Mouse (Mus musculus) liver, embryonic 11.5 days (tissue): Measurements from ENCODE around the gene Calhm2. TPM values are rescaled to one million over a fixed set of nuclear protein-coding genes. Genes with fewer than 3 reads are reported as not detected.

Experiments
- ATAC-seq: fragments of 200-750 bp; cut with Nextera tagmentation; replicated peaks from 2 replicates; pipeline ENCODE4 v1.8.0; 2017; ENCODE audit warnings: moderate number of reproducible peaks, mild to moderate bottlenecking, moderate TSS enrichment, moderate library complexity; ENCODE audit not compliant: low FRiP score
- DNase-seq: peaks from one replicate; pipeline ENCODE4 v3.0.0-alpha.2; 2017; ENCODE audit warnings: low spot score
- H3K27ac ChIP-seq: fragments of 300-500 bp; sonication (generic); 2 replicates; pipeline ENCODE4 v1.5.1; 2014; ENCODE audit warnings: mild to moderate bottlenecking, low read depth, low read length, control low read depth
- H3K27me3 ChIP-seq: fragments of 300-500 bp; sonication (generic); replicated peaks from 2 replicates; pipeline ENCODE4 v1.6.1; 2014; ENCODE audit warnings: low read length, mixed read lengths; ENCODE audit not compliant: control insufficient read depth, insufficient read depth
- H3K36me3 ChIP-seq: fragments of 300-500 bp; sonication (generic); 2 replicates; pipeline ENCODE4 v1.6.1; 2014; ENCODE audit warnings: mild to moderate bottlenecking, low read length, moderate library complexity, mixed read lengths; ENCODE audit not compliant: control insufficient read depth, insufficient read depth
- H3K4me1 ChIP-seq: fragments of 300-500 bp; sonication (generic); replicated peaks from 2 replicates; pipeline ENCODE4 v1.6.1; 2014; ENCODE audit warnings: low read length, mixed read lengths; ENCODE audit not compliant: control insufficient read depth, insufficient read depth
- H3K4me2 ChIP-seq: fragments of 300-500 bp; sonication (generic); 2 replicates; pipeline ENCODE4 v1.6.1; 2014; ENCODE audit warnings: mild to moderate bottlenecking, control low read depth, moderate library complexity
- H3K4me3 ChIP-seq: fragments of 300-500 bp; sonication (generic); 2 replicates; pipeline ENCODE4 v1.5.1; 2014; ENCODE audit warnings: low read depth, low read length, control low read depth
- H3K9ac ChIP-seq: fragments of 300-500 bp; sonication (generic); 2 replicates; pipeline ENCODE4 v1.6.1; 2014; ENCODE audit warnings: low read depth, low read length, control low read depth
- H3K9me3 ChIP-seq: fragments of 300-500 bp; sonication (generic); 2 replicates; pipeline ENCODE4 v1.6.1; 2016; ENCODE audit warnings: low read length, inconsistent platforms, mixed read lengths; ENCODE audit not compliant: control insufficient read depth
- WGBS: fragments of 180-500 bp; shearing (Covaris S2); extraction: QIAGEN DNeasy Blood & Tissue Kit; methylation state at CpG from one replicate; pipeline ENCODE4 v1.1.7; 2014; 5-methylcytosine and 5-hydroxymethylcytosine counted together
- polyA plus RNA-seq: library from polyadenylated mRNA; unstranded; fragments of >200 nt; fragmentation: Nextera tagmentation; extraction: Ambion mirVana; gene quantifications from 2 replicates; pipeline ENCODE4 v1.2.1, GENCODE M21; 2014

Gene Calhm2
- polyA plus RNA-seq, 1 experiment from 2014 or later: 1.2 TPM

- Histone ChIP-seq H3K36me3 (no peaks in the 10 kb centered on the region), H3K4me2 (no peak overlapping the region), H3K27ac (no peak overlapping the region), H3K4me3 (no peak overlapping the region), H3K9ac (no peak overlapping the region), H3K9me3 (0 out of 2 replicates have a peak, but pooled peaks cover 2% of the 10 kb centered on the region), H3K4me1 (no peaks in the 10 kb centered on the region), H3K27me3 (peaks cover 43% of the 10 kb centered on the region)
- WGBS: 83% methylated on average over 2 of the region's 2 CpGs
- DNase-seq (no peak), ATAC-seq (no peak)
Measured at GRCm38 (mm10) chr19:47176916-47177505, 38.9 kb upstream of the Calhm2 start.

DNA sequence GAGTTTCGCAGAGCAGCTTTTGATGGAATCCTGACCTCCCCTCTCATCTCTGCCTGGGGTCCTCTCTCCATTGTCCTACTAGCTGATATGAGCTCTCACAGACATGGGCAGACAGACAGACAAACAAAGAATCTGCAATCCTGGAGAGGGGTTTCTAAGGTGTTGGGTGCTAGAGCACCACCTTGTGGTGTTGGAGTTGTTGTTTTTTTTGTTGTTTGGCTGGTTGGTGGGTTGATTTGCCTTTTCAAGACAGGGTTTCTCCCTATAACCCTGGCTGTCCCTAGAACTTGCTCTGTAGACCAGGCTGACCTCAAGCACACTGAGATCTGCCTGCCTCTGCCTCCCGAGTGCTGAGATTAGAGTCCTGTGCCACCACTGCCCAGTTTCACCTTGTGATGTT is 37.4 kb upstream of the Calhm2 start:
- Histone ChIP-seq H3K4me2 (no peak overlapping the region), H3K27ac (no peak overlapping the region), H3K27me3 (peaks cover 34% of the 10 kb centered on the region), H3K9me3 (no peaks in the 10 kb centered on the region), H3K4me1 (no peaks in the 10 kb centered on the region), H3K36me3 (no peaks in the 10 kb centered on the region), H3K4me3 (no peak overlapping the region), H3K9ac (no peak overlapping the region)
- no peak for ATAC-seq
- WGBS: 57% methylated on average over 2 of the region's 2 CpGs
- no peak for DNase-seq

DNA sequence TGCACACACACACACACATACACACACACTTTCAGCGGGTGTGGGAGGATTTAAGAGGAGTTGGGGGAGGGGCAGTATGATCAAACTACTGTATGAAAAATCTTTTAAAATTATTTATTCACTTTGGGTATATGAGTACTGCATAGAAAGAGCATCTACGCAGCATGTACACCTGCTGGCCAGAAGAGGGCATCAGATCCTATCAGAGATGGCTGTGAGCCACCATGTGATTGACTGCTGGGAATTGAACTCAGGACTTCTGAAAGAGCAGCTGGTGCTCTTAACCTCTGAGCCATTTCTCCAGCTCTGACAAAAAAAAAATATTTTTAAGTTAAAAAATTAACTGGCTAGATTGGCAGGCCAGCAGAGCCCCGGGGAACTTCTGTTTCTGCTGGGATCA is 36.4 kb upstream of the Calhm2 start:
- ATAC-seq: no peak
- Histone ChIP-seq H3K27ac (no peak overlapping the region), H3K9ac (no peak overlapping the region), H3K4me3 (no peak overlapping the region), H3K9me3 (no peaks in the 10 kb centered on the region), H3K36me3 (no peaks in the 10 kb centered on the region), H3K4me1 (no peaks in the 10 kb centered on the region), H3K27me3 (peaks cover 24% of the 10 kb centered on the region), H3K4me2 (no peak overlapping the region)
- WGBS: 52% methylated on average over 3 of the region's 3 CpGs
- no peak for DNase-seq

GRCm38 (mm10) chr19:47168793-47169412 is 30.8 kb upstream of the Calhm2 start:
- H3K27me3 ChIP-seq: no peaks in the 10 kb centered on the region
- H3K4me1 ChIP-seq: peaks cover 4% of the 10 kb centered on the region; the same call in 1 of the 2 replicates
- no peak overlapping the region for H3K27ac ChIP-seq
- whole genome bisulfite sequencing: 21% methylated on average over 11 of the region's 11 CpGs
- H3K36me3 ChIP-seq: no peaks in the 10 kb centered on the region
- no peak for ATAC-seq
- peak overlapping the region; percentile 67 for H3K4me2 ChIP-seq
- H3K4me3 ChIP-seq: peak overlapping the region; percentile 29
- peak; percentile 75 for DNase-seq
- peak overlapping the region; percentile 41; the same call in 1 of the 2 replicates for H3K9ac ChIP-seq
- H3K9me3 ChIP-seq: no peaks in the 10 kb centered on the region

- H3K9me3 ChIP-seq: no peaks in the 10 kb centered on the region
- peaks cover 4% of the 10 kb centered on the region; the same call in 1 of the 2 replicates for H3K4me1 ChIP-seq
- H3K27ac ChIP-seq: no peak overlapping the region
- ATAC-seq: 0 out of 2 replicates have a peak, but pooled peaks have one; percentile 34
- peak overlapping the region; percentile 41; the same call in 1 of the 2 replicates for H3K9ac ChIP-seq
- DNase-seq: no peak
- H3K36me3 ChIP-seq: no peaks in the 10 kb centered on the region
- H3K27me3 ChIP-seq: no peaks in the 10 kb centered on the region
- H3K4me2 ChIP-seq: peak overlapping the region; percentile 67
- H3K4me3 ChIP-seq: peak overlapping the region; percentile 29
- 7% methylated on average over 13 of the region's 13 CpGs for WGBS
Measured at GRCm38 (mm10) chr19:47168223-47168622, 30.1 kb upstream of the Calhm2 start.

DNA sequence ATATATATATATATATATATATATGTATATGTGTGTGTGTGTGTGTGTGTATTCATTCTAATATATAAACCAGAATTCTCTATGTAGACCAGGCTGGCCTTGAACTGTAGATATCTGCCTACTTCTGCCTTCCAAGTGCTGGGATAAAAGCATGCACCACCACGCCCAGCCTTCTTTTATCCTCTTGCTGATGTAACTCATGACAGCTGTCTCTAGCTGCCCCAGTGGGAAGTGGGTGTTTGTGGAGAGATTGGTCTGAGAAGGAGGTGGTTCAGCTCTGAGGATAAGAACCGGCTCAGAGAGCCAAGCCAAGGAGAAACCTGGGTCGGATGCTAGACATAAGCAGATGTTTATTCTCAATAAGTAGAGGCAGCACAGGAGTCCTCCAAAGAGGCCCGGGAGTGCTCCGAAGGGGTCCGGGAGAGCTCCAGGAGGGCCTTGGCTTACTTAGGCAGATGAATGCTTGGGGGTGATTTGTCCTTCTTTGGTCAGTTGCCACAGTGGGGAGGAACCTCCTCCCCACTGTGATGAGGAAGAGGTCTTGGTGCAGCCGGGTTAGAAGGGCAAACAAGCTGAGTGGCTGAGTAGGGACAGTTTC is 29.6 kb upstream of the Calhm2 start:
- Histone ChIP-seq H3K4me2 (no peak overlapping the region), H3K4me3 (no peak overlapping the region)

DNA sequence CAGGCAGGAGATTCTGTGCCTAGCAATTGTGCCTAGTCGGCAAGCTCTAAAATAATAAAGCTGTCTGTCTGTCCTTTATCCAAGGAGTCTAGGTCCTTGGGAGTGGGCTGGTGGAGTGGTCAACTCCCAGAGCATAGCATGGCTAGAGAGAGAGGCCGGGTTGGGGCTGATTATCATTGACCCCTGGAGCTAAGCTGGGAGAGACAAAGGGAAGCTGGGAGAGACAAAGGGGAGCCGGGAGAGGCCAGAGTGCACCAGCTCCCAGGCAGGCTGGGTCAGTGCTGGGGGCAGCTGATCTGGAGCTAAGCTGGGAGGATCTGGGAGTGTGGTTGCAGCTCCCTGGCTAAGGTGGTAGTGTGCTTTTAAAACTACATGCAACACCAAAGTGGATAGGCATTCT is 28.7 kb upstream of the Calhm2 start:
- Histone ChIP-seq H3K4me3 (no peak overlapping the region), H3K4me1 (peaks cover 4% of the 10 kb centered on the region; the same call in 1 of the 2 replicates), H3K4me2 (no peak overlapping the region), H3K9ac (no peak overlapping the region), H3K27ac (no peak overlapping the region), H3K36me3 (no peaks in the 10 kb centered on the region), H3K27me3 (no peaks in the 10 kb centered on the region), H3K9me3 (no peaks in the 10 kb centered on the region)
- 55% methylated on average over 3 of the region's 3 CpGs for WGBS
- ATAC-seq (no peak), DNase-seq (no peak)

More for the DNA sequence above, 29.6 kb upstream of the Calhm2 start:
- Histone ChIP-seq H3K27ac (no peak overlapping the region), H3K27me3 (no peaks in the 10 kb centered on the region), H3K36me3 (no peaks in the 10 kb centered on the region), H3K9ac (no peak overlapping the region), H3K9me3 (no peaks in the 10 kb centered on the region), H3K4me1 (peaks cover 4% of the 10 kb centered on the region; the same call in 1 of the 2 replicates)
- ATAC-seq (no peak), DNase-seq (no peak)
- WGBS: 49% methylated on average over 7 of the region's 7 CpGs

DNA sequence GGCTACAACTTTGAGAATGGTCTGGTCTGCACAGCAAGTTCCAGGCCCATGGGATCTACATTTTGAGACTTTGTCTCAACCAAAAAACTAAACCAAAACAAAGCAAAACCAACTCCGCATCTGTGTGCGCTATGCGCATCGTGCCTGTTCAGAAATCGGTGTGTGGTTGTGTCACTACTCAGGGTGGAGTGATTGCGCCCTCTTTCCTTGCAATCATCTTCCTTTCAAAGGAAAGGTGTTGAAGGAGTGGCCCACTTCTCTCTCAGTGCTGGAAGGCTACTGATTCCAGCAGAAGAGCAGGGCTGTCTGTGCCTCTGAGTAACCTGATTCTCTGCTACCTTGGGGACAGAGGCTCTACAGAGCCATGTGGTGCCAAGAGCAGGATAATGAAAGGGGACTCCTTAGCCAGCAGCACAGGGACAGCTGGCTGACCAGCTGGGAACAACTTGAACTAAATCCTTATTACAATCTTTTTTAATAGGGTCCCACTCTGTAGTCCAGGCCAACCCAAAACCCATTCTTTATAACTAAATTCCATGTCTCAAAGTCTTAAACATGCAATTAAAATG is 25.2 kb upstream of the Calhm2 start:
- no peak for ATAC-seq
- no peak overlapping the region for H3K9ac ChIP-seq
- no peaks in the 10 kb centered on the region for H3K9me3 ChIP-seq
- no peak overlapping the region for H3K27ac ChIP-seq
- DNase-seq: no peak
- WGBS: 92% methylated on average over 6 of the region's 6 CpGs
- H3K36me3 ChIP-seq: no peaks in the 10 kb centered on the region
- no peaks in the 10 kb centered on the region for H3K4me1 ChIP-seq
- no peaks in the 10 kb centered on the region for H3K27me3 ChIP-seq
- no peak overlapping the region for H3K4me2 ChIP-seq
- H3K4me3 ChIP-seq: no peak overlapping the region
